Mouse (Mus musculus): Measurements from ENCODE around the gene Cyyr1.

DNA sequence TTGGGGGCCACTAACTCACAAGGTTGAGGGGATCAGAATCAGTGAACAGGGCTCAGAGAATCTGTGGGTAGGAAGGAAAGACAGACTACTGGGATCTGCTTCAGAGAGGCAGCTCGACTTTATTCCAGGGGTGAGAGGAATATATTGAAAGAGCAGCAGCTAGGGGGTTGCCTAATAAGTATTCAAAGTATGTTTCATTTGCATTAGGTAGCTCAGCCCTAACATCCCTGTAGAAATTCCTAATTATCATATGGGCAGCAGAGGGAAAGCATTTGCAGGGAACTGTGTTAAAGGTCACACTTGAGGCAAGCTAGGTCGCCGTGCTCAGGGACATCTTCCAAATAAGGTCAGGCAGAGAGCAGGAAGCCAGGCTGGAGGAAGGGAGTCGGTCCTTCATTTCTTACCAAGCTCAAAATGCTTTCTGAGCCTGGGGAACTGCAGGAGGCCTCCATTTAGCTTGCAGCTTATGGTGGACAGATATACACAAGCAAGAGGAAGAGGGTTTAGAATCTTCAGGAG lies 159.7 kb downstream of the Cyyr1 start:
- TF ChIP-seq CTCF (IDR thresholded peaks at IDR 0.05; ENCODE audit: borderline replicate concordance, insufficient read depth, low read length) (no peak), POLR2A (IDR thresholded peaks at IDR 0.05; ENCODE audit: low read depth, low read length) (no peak)

All from embryonic fibroblast, embryonic 13.5 days (primary cell).